Mouse (Mus musculus): ENCODE measurements at regions not wholly inside any gene's neighbourhood (a gene's known extent, or its start where the extent isn't known, plus 50 kb on each side); places are given as distances from the start of the nearest gene placed in this dataset.

- WGBS, result 67% methylated on average over 4 of the region's 4 CpGs
- ATAC-seq (ENCODE audit: insufficient number of reproducible peaks, low FRiP score, low TSS enrichment, low read depth), result no peak
These were observed 380.8 kb upstream of the Camk1g start for GRCm38 (mm10) chr1:193750929-193751328.

GRCm38 (mm10) chr1:193747426-193747960 lies 377.4 kb upstream of the Camk1g start:
- Histone ChIP-seq H3K27me3 (ENCODE audit: control insufficient read depth, insufficient read depth, low read length) (no peaks in the 10 kb centered on the region), H3K9ac (ENCODE audit: low read length) (no peak overlapping the region), H3K4me2 (ENCODE audit: low read depth, severe bottlenecking) (no peak overlapping the region), H3K27ac (replicated peaks; ENCODE audit: low read depth, low read length) (no peak overlapping the region), H3K9me3 (ENCODE audit: control insufficient read depth, low read length) (no peaks in the 10 kb centered on the region), H3K4me3 (ENCODE audit: low read depth, low read length) (no peak overlapping the region), H3K4me1 (ENCODE audit: control insufficient read depth, insufficient read depth, low read length) (no peaks in the 10 kb centered on the region), H3K36me3 (ENCODE audit: control insufficient read depth, insufficient read depth, low read length) (no peaks in the 10 kb centered on the region)
- ATAC-seq (ENCODE audit: insufficient number of reproducible peaks, low FRiP score, low TSS enrichment, low read depth) (no peak), DNase-seq (ENCODE audit: low spot score) (no peak)
- WGBS, result 73% methylated on average over 6 of the region's 6 CpGs

More at GRCm38 (mm10) chr1:193750929-193751328, 380.8 kb upstream of the Camk1g start:
- Histone ChIP-seq H3K4me2 (ENCODE audit: low read depth, severe bottlenecking) (no peak overlapping the region), H3K27me3 (ENCODE audit: control insufficient read depth, insufficient read depth, low read length) (no peaks in the 10 kb centered on the region), H3K36me3 (ENCODE audit: control insufficient read depth, insufficient read depth, low read length) (no peaks in the 10 kb centered on the region), H3K9me3 (ENCODE audit: control insufficient read depth, low read length) (no peaks in the 10 kb centered on the region), H3K27ac (replicated peaks; ENCODE audit: low read depth, low read length) (no peak overlapping the region), H3K9ac (ENCODE audit: low read length) (no peak overlapping the region), H3K4me1 (ENCODE audit: control insufficient read depth, insufficient read depth, low read length) (no peaks in the 10 kb centered on the region), H3K4me3 (ENCODE audit: low read depth, low read length) (no peak overlapping the region)
- DNase-seq (ENCODE audit: low spot score), result no peak

GRCm38 (mm10) chr1:193742688-193743087 lies 372.6 kb upstream of the Camk1g start:
- no peak overlapping the region for H3K4me3 ChIP-seq (ENCODE audit: low read depth, low read length)
- no peaks in the 10 kb centered on the region for H3K4me1 ChIP-seq (ENCODE audit: control insufficient read depth, insufficient read depth, low read length)
- H3K27ac ChIP-seq (replicated peaks; ENCODE audit: low read depth, low read length), result no peak overlapping the region
- H3K4me2 ChIP-seq (ENCODE audit: low read depth, severe bottlenecking), result no peak overlapping the region
- H3K36me3 ChIP-seq (ENCODE audit: control insufficient read depth, insufficient read depth, low read length), result no peaks in the 10 kb centered on the region
- 86% methylated on average over 2 of the region's 2 CpGs for WGBS
- no peaks in the 10 kb centered on the region for H3K9me3 ChIP-seq (ENCODE audit: control insufficient read depth, low read length)
- H3K9ac ChIP-seq (ENCODE audit: low read length), result no peak overlapping the region
- DNase-seq (ENCODE audit: low spot score) (no peak), ATAC-seq (ENCODE audit: insufficient number of reproducible peaks, low FRiP score, low TSS enrichment, low read depth) (no peak)
- no peaks in the 10 kb centered on the region for H3K27me3 ChIP-seq (ENCODE audit: control insufficient read depth, insufficient read depth, low read length)

GRCm38 (mm10) chr1:193738821-193739220 lies 368.7 kb upstream of the Camk1g start:
- Histone ChIP-seq H3K27me3 (ENCODE audit: control insufficient read depth, insufficient read depth, low read length) (no peaks in the 10 kb centered on the region), H3K9me3 (ENCODE audit: control insufficient read depth, low read length) (no peaks in the 10 kb centered on the region), H3K4me3 (ENCODE audit: low read depth, low read length) (no peak overlapping the region), H3K9ac (ENCODE audit: low read length) (no peak overlapping the region), H3K36me3 (ENCODE audit: control insufficient read depth, insufficient read depth, low read length) (no peaks in the 10 kb centered on the region), H3K4me2 (ENCODE audit: low read depth, severe bottlenecking) (no peak overlapping the region), H3K4me1 (ENCODE audit: control insufficient read depth, insufficient read depth, low read length) (no peaks in the 10 kb centered on the region), H3K27ac (replicated peaks; ENCODE audit: low read depth, low read length) (no peak overlapping the region)
- DNase-seq (ENCODE audit: low spot score) (peak; percentile 76), ATAC-seq (ENCODE audit: insufficient number of reproducible peaks, low FRiP score, low TSS enrichment, low read depth) (no peak)
- 56% methylated on average over 6 of the region's 6 CpGs for WGBS

GRCm38 (mm10) chr1:193735949-193736518 lies 365.9 kb upstream of the Camk1g start:
- no peaks in the 10 kb centered on the region for H3K9me3 ChIP-seq (ENCODE audit: control insufficient read depth, low read length)
- DNase-seq (ENCODE audit: low spot score) (no peak), ATAC-seq (ENCODE audit: insufficient number of reproducible peaks, low FRiP score, low TSS enrichment, low read depth) (no peak)
- no peaks in the 10 kb centered on the region for H3K36me3 ChIP-seq (ENCODE audit: control insufficient read depth, insufficient read depth, low read length)
- 81% methylated on average over 1 of the region's 1 CpGs for WGBS
- no peak overlapping the region for H3K4me3 ChIP-seq (ENCODE audit: low read depth, low read length)
- H3K4me1 ChIP-seq (ENCODE audit: control insufficient read depth, insufficient read depth, low read length), result no peaks in the 10 kb centered on the region
- no peak overlapping the region for H3K27ac ChIP-seq (replicated peaks; ENCODE audit: low read depth, low read length)
- no peaks in the 10 kb centered on the region for H3K27me3 ChIP-seq (ENCODE audit: control insufficient read depth, insufficient read depth, low read length)
- H3K4me2 ChIP-seq (ENCODE audit: low read depth, severe bottlenecking), result no peak overlapping the region
- no peak overlapping the region for H3K9ac ChIP-seq (ENCODE audit: low read length)

- Histone ChIP-seq H3K27ac (replicated peaks; ENCODE audit: low read depth, low read length) (no peak overlapping the region), H3K9ac (ENCODE audit: low read length) (no peak overlapping the region), H3K36me3 (ENCODE audit: control insufficient read depth, insufficient read depth, low read length) (no peaks in the 10 kb centered on the region), H3K4me1 (ENCODE audit: control insufficient read depth, insufficient read depth, low read length) (no peaks in the 10 kb centered on the region), H3K9me3 (ENCODE audit: control insufficient read depth, low read length) (no peaks in the 10 kb centered on the region), H3K4me2 (ENCODE audit: low read depth, severe bottlenecking) (no peak overlapping the region), H3K4me3 (ENCODE audit: low read depth, low read length) (no peak overlapping the region), H3K27me3 (ENCODE audit: control insufficient read depth, insufficient read depth, low read length) (no peaks in the 10 kb centered on the region)
- ATAC-seq (ENCODE audit: insufficient number of reproducible peaks, low FRiP score, low TSS enrichment, low read depth) (no peak), DNase-seq (ENCODE audit: low spot score) (no peak)
- WGBS, result 53% methylated on average over 4 of the region's 4 CpGs
These were observed 364.1 kb upstream of the Camk1g start for GRCm38 (mm10) chr1:193734014-193734763.

GRCm38 (mm10) chr1:193733402-193733801 lies 363.3 kb upstream of the Camk1g start:
- 12% methylated on average over 5 of the region's 5 CpGs for WGBS
- Histone ChIP-seq H3K4me1 (ENCODE audit: control insufficient read depth, insufficient read depth, low read length) (no peaks in the 10 kb centered on the region), H3K36me3 (ENCODE audit: control insufficient read depth, insufficient read depth, low read length) (no peaks in the 10 kb centered on the region), H3K9me3 (ENCODE audit: control insufficient read depth, low read length) (no peaks in the 10 kb centered on the region), H3K4me3 (ENCODE audit: low read depth, low read length) (no peak overlapping the region), H3K9ac (ENCODE audit: low read length) (no peak overlapping the region), H3K27ac (replicated peaks; ENCODE audit: low read depth, low read length) (no peak overlapping the region), H3K4me2 (ENCODE audit: low read depth, severe bottlenecking) (no peak overlapping the region), H3K27me3 (ENCODE audit: control insufficient read depth, insufficient read depth, low read length) (no peaks in the 10 kb centered on the region)
- DNase-seq (ENCODE audit: low spot score) (no peak), ATAC-seq (ENCODE audit: insufficient number of reproducible peaks, low FRiP score, low TSS enrichment, low read depth) (no peak)

- Histone ChIP-seq H3K4me1 (ENCODE audit: control insufficient read depth, insufficient read depth, low read length) (no peaks in the 10 kb centered on the region), H3K9ac (ENCODE audit: low read length) (no peak overlapping the region), H3K9me3 (ENCODE audit: control insufficient read depth, low read length) (no peaks in the 10 kb centered on the region), H3K27ac (replicated peaks; ENCODE audit: low read depth, low read length) (no peak overlapping the region), H3K36me3 (ENCODE audit: control insufficient read depth, insufficient read depth, low read length) (no peaks in the 10 kb centered on the region), H3K27me3 (ENCODE audit: control insufficient read depth, insufficient read depth, low read length) (no peaks in the 10 kb centered on the region), H3K4me3 (ENCODE audit: low read depth, low read length) (no peak overlapping the region), H3K4me2 (ENCODE audit: low read depth, severe bottlenecking) (no peak overlapping the region)
- DNase-seq (ENCODE audit: low spot score), result no peak
- no peak for ATAC-seq (ENCODE audit: insufficient number of reproducible peaks, low FRiP score, low TSS enrichment, low read depth)
- 3% methylated on average over 1 of the region's 1 CpGs for WGBS
These were observed 362.0 kb upstream of the Camk1g start for GRCm38 (mm10) chr1:193732113-193732512.
